Mouse (Mus musculus) midbrain, embryonic 14.5 days (tissue): ENCODE results near the gene Crebzf. TPM values are rescaled to one million over a fixed set of nuclear protein-coding genes. Genes with fewer than 3 reads are reported as not detected.
A peak's percentile ranks its signal among the peaks of the same experiment; 100 is the strongest.

ENCODE experiments used
- ATAC-seq: fragments of 200-750 bp; cut with Nextera tagmentation; 2 replicates; pipeline ENCODE4 v1.8.0; 2017; ENCODE audit warnings: moderate number of reproducible peaks, moderate library complexity; ENCODE audit not compliant: low FRiP score, low TSS enrichment
- DNase-seq: peaks from one replicate; pipeline ENCODE4 v3.0.0-alpha.2; 2015
- H3K27ac ChIP-seq: fragments of 300-500 bp; sonication (generic); replicated peaks from 2 replicates; pipeline ENCODE4 v1.5.1; 2014; ENCODE audit warnings: mild to moderate bottlenecking, low read depth, low read length, moderate library complexity
- H3K27me3 ChIP-seq: fragments of 300-500 bp; sonication (generic); 2 replicates; pipeline ENCODE4 v1.6.1; 2014; ENCODE audit warnings: low read length, control low read depth, mixed read lengths; ENCODE audit not compliant: control insufficient read depth, insufficient read depth
- H3K36me3 ChIP-seq: fragments of 300-500 bp; sonication (generic); 2 replicates; pipeline ENCODE4 v1.6.1; 2014; ENCODE audit warnings: low read length, control low read depth; ENCODE audit not compliant: control insufficient read depth, insufficient read depth
- H3K4me1 ChIP-seq: fragments of 300-500 bp; sonication (generic); 2 replicates; pipeline ENCODE4 v1.6.1; 2014; ENCODE audit warnings: mild to moderate bottlenecking, antibody characterized with exemption, low read length, control low read depth; ENCODE audit not compliant: control insufficient read depth, insufficient read depth
- H3K4me2 ChIP-seq: fragments of 300-500 bp; sonication (generic); 2 replicates; pipeline ENCODE4 v1.6.1; 2014; ENCODE audit warnings: mild to moderate bottlenecking, low read length, moderate library complexity
- H3K4me3 ChIP-seq: fragments of 300-500 bp; sonication (generic); replicated peaks from 2 replicates; pipeline ENCODE4 v1.5.1; 2014; ENCODE audit warnings: low read depth, low read length
- H3K9ac ChIP-seq: fragments of 300-500 bp; sonication (generic); replicated peaks from 2 replicates; pipeline ENCODE4 v1.6.1; 2014; ENCODE audit warnings: mild to moderate bottlenecking, low read length, moderate library complexity
- H3K9me3 ChIP-seq: fragments of 300-500 bp; sonication (generic); 2 replicates; pipeline ENCODE4 v1.6.1; 2016; ENCODE audit warnings: low read length, control low read depth, mixed read lengths; ENCODE audit not compliant: control insufficient read depth
- WGBS: fragments of 180-500 bp; shearing (Covaris S2); extraction: QIAGEN DNeasy Blood & Tissue Kit; methylation state at CpG from one replicate; pipeline ENCODE4 v1.1.7; 2014; 5-methylcytosine and 5-hydroxymethylcytosine counted together
- polyA plus RNA-seq: library from polyadenylated mRNA; unstranded; fragments of >200 nt; fragmentation: Nextera tagmentation; extraction: Ambion mirVana; gene quantifications from 2 replicates; pipeline ENCODE4 v1.2.1, GENCODE M21; 2014

Gene Crebzf
- polyA plus RNA-seq, 1 experiment from 2014 or later, result 57.3 TPM

GRCm38 (mm10) chr7:90461441-90461840 lies 18.9 kb downstream of the Crebzf start:
- H3K4me2 ChIP-seq, result no peak overlapping the region
- H3K36me3 ChIP-seq, result 0 out of 2 replicates have a peak, but pooled peaks cover 1% of the 10 kb centered on the region
- 95% methylated on average over 5 of the region's 5 CpGs for WGBS
- no peak overlapping the region for H3K9ac ChIP-seq
- H3K27ac ChIP-seq, result no peak overlapping the region
- no peak for DNase-seq
- no peaks in the 10 kb centered on the region for H3K27me3 ChIP-seq
- no peak overlapping the region for H3K4me3 ChIP-seq
- no peak for ATAC-seq
- H3K9me3 ChIP-seq, result no peaks in the 10 kb centered on the region
- peaks cover 2% of the 10 kb centered on the region for H3K4me1 ChIP-seq

DNA sequence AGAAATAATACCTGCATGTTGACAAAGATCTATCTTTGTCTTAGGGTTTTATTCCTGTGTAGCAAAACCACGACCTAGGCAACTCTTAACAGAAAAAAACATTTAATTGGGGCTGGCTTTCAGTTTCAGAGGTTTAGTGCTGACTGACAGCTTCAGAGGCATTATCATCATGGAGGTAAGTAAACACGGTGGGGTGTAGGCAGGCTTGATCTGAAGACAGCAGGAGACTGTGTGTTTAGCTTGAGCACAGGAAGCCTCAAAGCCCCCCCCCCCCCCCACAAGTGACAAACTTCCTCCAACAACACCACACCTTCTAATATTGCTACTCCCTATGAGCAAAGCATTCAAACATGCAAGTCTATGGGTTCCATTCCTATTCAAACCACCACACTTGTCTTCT lies 31.0 kb downstream of the Crebzf start:
- WGBS, result 67% methylated on average over 2 of the region's 2 CpGs
- H3K27me3 ChIP-seq, result no peaks in the 10 kb centered on the region
- DNase-seq (no peak), ATAC-seq (no peak)
- no peak overlapping the region for H3K9ac ChIP-seq
- no peak overlapping the region for H3K4me2 ChIP-seq
- H3K4me1 ChIP-seq, result peaks cover 5% of the 10 kb centered on the region
- no peak overlapping the region for H3K27ac ChIP-seq
- H3K9me3 ChIP-seq, result no peaks in the 10 kb centered on the region
- H3K4me3 ChIP-seq, result no peak overlapping the region
- H3K36me3 ChIP-seq, result peaks cover 18% of the 10 kb centered on the region

DNA sequence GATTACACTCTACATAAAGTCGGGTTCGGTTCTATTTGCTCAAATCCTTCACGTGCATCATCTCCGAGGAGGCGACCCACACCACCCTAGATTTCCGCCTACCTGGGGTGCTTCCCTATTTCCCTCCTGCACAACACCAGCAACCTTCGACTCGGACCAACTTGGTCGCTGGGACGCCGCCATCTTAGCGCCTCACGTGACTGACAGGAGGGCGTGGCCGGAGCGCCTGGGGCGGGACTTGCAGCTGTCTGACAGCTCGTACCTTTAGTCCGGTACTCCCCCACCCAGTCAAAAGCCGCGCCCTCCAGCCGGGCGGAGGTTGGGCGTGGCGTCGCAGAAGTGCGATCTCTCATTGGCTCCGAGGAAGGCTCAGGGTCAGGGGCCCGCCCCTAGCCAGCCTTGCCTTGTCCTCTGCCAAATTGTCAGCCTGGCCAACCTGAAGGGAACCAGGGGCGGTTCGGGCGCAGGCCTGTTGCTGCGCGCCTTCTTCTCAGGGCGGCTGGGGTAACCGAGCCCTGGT lies 33.3 kb downstream of the Crebzf start, which contains the start of gene Tmem126b:
Gene Tmem126b (minus strand): TSS at position 209 of the 520 bp plus-strand sequence.
- ATAC-seq (peak; percentile 100), DNase-seq (peak; percentile 99)
- Histone ChIP-seq H3K9ac (peak within 1 kb of the TSS; percentile 69), H3K4me2 (peak within 1 kb of the TSS; percentile 59), H3K27ac (peak within 1 kb of the TSS; percentile 87), H3K27me3 (no peaks in the 10 kb centered on the region), H3K36me3 (peaks cover 3% of the 10 kb centered on the region; the same call in 1 of the 2 replicates), H3K9me3 (no peaks in the 10 kb centered on the region), H3K4me1 (peaks cover 5% of the 10 kb centered on the region), H3K4me3 (peak within 1 kb of the TSS; percentile 57)
- WGBS, result under 1% methylated on average over 36 of the region's 36 CpGs

DNA sequence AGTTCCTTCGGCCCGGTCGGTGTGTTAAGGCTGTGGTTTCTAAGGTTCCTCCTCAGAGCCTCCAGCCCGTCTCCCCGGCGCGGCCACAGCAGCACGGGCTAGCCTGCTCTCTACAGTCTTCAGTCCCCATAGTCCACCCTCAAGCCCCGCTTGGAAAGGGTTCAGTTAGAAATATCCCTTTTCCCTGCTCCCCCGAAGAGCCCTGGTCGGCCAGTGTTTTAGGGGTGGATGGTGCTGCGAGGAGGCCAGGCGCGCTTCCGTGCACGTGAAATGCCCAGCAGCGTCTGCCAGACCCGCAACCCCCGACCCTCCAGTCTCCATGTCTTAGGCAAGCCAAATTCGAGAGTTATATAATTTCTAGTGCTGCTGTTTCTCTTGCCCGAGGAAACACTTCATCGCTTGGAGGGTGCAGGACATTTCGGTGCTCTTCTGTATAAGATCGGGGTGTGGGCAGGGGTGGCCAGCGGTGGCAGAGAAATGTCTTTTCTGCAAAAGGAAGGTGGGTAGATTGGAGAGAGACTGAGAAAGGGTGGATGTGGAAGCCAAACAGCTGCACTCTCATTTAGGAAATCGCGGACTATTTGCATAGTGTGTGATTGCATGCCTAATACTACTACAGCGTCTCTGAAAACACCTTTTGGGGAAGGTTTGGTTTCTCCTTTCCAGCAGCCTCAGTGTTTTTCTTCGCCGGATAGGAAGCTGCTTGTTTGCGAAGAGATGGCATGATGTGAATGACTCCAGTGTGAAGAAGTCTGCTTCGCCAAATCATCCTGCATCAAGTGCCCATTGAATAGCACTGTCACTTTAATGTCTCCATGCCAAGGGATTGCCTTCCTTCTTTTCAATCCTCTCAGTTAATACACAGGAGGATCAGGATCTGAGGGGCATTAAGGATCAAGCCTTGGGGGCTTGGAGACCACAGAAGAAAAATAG lies 34.0 kb downstream of the Crebzf start, which contains the start of gene Dlg2:
Gene Dlg2 (plus strand): TSS at position 360 of the 933 bp plus-strand sequence.
- Histone ChIP-seq H3K9me3 (no peaks in the 10 kb centered on the region), H3K27ac (peak within 1 kb of the TSS; percentile 87), H3K36me3 (peaks cover 3% of the 10 kb centered on the region; the same call in 1 of the 2 replicates), H3K9ac (peak within 1 kb of the TSS; percentile 69), H3K4me1 (peaks cover 5% of the 10 kb centered on the region), H3K4me3 (peak within 1 kb of the TSS; percentile 57), H3K27me3 (no peaks in the 10 kb centered on the region), H3K4me2 (peak within 1 kb of the TSS; percentile 59)
- ATAC-seq (no peak), DNase-seq (peak; percentile 76)
- under 1% methylated on average over 32 of the region's 32 CpGs for WGBS

DNA sequence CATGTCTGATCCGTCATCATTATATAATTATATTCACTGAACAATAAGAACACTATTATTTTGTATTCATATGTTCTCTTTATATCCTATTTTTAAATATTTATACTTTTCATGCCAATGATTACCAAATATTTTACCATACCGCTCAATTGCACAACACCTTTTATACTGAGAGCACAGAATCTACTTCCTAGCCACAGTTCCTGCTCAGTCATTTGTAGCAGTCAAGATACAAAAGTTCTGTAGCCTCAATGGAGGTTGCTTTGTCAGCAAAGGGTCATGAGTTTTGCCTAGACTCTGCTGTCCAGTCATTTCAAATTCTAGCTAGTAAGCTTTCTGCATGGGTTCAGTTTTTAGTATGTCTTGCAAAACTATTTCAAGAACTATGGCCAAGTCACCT lies 40.1 kb downstream of the Crebzf start:
- WGBS, result 90% methylated on average over 2 of the region's 2 CpGs
- no peak overlapping the region for H3K9ac ChIP-seq
- no peaks in the 10 kb centered on the region for H3K36me3 ChIP-seq
- no peak overlapping the region for H3K27ac ChIP-seq
- DNase-seq (no peak), ATAC-seq (no peak)
- H3K4me3 ChIP-seq, result no peak overlapping the region
- H3K4me2 ChIP-seq, result no peak overlapping the region
- H3K9me3 ChIP-seq, result no peaks in the 10 kb centered on the region
- H3K4me1 ChIP-seq, result no peaks in the 10 kb centered on the region
- H3K27me3 ChIP-seq, result no peaks in the 10 kb centered on the region

Other genes starting within 250 kb of the Crebzf start
- gene Ccdc83, start 177.0 kb upstream of the Crebzf start, polyA plus RNA-seq, result not detected in 2 replicates
- 6.4 and 7.1 TPM in 2 replicates for gene Sytl2, start 140.5 kb upstream of the Crebzf start, polyA plus RNA-seq
- gene Ccdc89, start 16.2 kb upstream of the Crebzf start, polyA plus RNA-seq, result 2.7 TPM in 2 replicates
- gene Tmem126a, start 14.5 kb downstream of the Crebzf start, polyA plus RNA-seq, result 125 and 132 TPM in 2 replicates
- gene Tmem126b, start 33.3 kb downstream of the Crebzf start, polyA plus RNA-seq, result 34.7 and 45.0 TPM in 2 replicates
- gene Dlg2, start 33.9 kb downstream of the Crebzf start, polyA plus RNA-seq, result 19.3 and 32.7 TPM in 2 replicates